Mouse (Mus musculus) lung, postnatal 14 days (tissue): ENCODE data around the gene Rhobtb1.

Source experiments
- DNase-seq: peaks from one replicate; pipeline ENCODE4 v3.0.0; 2021

Gene Rhobtb1

GRCm38 (mm10) chr10:69151045-69151444 is at the start of gene Rhobtb1:
Rhobtb1 (plus strand) TSS chr10:69151434.
- DNase-seq = no peak

DNA sequence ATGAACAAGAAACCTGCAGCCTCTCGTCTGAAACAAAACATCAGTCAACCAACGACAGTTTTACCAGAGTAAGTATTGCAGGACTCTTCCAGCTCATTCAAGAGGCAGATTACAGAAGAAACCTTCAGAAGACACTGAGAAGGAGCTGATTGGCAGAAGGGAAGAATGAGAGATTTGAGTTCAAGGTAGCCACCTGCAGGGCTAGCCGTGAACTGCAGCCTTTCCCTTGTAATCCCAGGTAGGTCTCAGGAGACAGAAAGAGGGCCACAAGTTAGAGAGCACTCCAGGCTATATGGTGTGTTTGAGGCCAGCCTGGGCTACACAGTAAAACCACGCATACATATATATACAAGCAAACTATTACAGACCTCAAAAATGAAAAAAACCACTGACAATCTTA is 49.2 kb upstream of the Rhobtb1 start:
- DNase-seq = peak; percentile 64

DNA sequence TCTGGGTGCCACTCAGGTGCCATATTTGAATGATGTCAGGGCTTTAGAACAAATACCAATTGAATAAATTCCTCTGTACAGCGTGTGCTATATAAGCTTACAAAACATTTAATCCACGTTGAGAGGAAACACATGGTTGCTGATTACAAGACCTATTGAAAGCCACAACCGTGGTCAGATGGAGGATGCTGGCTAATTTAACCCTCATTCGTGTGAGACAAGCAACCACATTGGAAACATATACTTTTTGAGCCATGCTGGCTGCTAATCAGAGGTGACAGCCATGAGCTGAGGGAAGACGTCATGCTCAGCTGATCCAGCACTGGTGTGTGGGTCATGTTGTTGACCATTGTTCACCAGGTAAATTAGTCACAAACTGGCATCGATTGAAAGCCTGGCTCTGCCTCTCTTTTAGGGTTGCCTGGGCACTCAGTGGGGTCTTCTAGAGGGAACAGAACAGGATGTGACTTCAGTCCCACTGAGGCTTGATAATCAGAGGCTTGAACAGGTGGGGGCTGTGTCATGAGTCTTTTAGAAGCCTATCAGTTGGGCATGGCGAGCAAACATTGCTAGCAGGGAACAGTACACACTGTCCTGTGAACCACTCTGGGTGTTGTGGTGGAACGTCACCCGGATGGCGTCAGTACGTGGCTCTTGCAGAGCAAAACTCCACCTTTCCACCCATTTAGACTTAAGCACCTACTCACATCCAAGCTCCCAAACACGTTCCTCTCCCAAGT is 46.9 kb upstream of the Rhobtb1 start:
- no peak for DNase-seq

- DNase-seq = no peak
These were observed 46.4 kb upstream of the Rhobtb1 start for GRCm38 (mm10) chr10:69104883-69105225.

- no peak for DNase-seq
These were observed 44.4 kb upstream of the Rhobtb1 start for GRCm38 (mm10) chr10:69106796-69107195.

DNA sequence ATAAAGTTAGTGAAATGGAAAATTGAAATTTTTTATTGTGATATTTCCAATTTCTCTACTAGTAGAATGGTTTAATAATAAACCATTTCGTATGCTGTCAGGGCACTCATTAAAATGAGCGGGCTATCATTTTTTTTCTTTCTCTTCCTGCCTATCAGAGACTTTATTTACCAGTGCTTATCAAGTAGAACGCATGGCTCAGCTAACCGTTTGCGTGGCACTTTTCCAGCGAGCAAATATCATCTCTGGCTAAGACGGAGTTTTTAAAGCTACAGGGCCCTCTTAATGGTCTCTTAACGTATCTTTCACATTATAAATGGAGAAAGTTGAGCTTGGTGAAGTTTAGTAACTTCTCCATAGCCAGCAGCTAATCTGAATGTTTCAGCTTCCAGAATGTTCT is 44.0 kb upstream of the Rhobtb1 start:
- peak; percentile 54 for DNase-seq

- no peak for DNase-seq
These were observed 36.9 kb upstream of the Rhobtb1 start for GRCm38 (mm10) chr10:69114384-69114783.

- no peak for DNase-seq
These were observed 33.2 kb upstream of the Rhobtb1 start for GRCm38 (mm10) chr10:69117996-69118395.

DNA sequence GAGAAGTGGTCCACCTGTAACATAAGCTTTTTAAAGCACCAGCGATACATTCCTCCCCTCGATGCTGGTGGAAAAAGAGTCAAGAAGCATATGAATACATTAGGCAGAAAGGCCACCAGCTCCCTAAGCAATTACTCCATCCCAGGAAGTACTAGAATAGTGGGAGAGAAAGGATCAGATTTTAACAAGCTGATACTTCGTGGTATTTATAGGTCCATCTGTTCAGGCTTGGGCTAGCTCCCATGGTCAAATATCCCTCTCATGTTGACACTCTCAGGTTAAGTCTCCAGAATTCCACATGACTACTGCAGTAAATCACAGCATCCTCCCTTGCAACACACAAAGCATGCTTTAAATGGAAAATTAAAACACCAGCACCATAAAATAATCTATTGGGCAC is 32.3 kb upstream of the Rhobtb1 start:
- no peak for DNase-seq

DNA sequence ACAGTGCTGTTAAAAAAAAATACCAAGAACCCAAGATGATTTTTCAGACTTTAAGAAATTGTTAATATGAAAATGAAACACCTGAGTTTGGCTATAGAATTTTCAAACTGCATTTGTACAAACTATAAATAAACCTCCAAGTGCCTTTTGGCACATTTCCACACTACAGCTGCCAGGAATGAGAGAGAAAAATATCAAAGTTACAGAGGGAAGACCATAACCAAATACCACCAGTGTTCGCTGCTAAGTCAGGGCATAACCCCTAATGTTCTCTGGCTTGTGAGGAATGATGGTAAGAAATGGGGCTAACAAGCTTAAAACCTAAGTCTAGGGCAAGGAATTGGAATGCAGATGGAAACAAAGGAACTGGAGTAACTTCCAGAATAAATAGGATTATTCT is 31.8 kb upstream of the Rhobtb1 start:
- no peak for DNase-seq

GRCm38 (mm10) chr10:69126546-69126945 is 24.7 kb upstream of the Rhobtb1 start:
- DNase-seq = no peak

- DNase-seq = no peak
These were observed 22.7 kb upstream of the Rhobtb1 start for GRCm38 (mm10) chr10:69128531-69128930.

- DNase-seq = no peak
These were observed 20.6 kb upstream of the Rhobtb1 start for GRCm38 (mm10) chr10:69130613-69131012.

DNA sequence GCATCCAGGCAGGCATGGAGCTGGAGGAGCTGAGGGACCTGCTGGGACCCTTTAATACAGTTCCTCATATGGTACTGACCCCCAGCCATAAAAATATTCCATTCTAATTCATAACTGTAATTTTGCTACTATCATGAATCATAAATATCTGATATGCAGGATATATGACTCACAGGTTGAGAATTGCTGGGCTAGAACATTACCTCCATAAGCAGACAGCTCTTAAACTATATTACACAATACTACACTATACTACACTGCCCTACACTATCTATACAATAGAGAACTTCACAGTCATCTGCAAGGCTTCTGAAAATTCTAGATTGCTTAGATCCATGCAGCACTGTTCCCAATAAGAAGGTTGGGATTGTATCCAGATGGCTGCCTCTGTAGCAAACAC is 16.9 kb upstream of the Rhobtb1 start:
- DNase-seq = no peak

DNA sequence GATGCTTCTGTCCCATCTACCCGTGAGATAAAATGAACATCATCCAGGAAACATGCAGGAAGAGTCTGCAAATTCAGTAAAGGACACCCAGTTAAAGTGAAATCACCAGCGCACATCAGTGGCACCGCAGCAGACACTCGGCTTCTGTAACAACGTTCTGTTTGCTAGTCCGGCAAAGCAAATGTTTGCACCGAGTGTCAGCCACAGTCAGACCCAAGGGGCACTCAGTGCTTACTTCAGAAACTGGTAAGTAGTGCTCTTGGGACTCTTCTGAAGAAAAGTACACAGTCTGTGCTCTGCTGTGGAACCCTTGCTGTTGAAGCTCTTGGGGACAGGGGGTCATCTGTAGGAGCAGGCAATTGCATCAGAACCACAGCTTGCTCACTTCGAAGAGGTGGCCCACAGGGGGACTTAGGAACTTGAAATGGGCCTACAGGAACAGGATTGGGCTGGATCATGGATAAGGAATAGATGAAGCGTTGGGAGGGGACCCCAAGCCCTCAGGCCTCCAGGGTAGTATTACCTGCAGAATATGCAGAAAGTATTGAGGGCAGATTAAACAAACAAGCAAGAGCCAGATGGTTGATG is 14.9 kb upstream of the Rhobtb1 start:
- peak; percentile 23 for DNase-seq

DNA sequence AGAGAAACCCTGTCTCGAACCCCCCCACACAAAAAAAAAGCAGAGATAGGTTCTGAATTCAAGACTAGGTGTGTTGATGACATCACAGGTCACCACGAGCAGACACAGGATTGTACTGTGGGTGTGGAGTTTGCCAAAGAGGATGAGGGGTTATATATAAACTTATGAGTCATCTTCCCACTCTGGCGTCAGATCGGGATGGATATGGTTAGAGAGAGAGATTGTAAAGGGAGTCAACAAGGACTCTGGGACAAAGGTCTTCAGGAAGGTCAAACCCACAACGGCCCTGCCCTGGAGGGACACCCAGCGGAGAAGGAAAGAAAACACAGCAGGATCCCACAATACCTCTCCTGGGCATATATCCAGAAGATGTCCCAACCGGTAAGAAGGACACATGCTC is 2.0 kb upstream of the Rhobtb1 start:
- no peak for DNase-seq

- no peak for DNase-seq
These were observed 1.7 kb downstream of the Rhobtb1 start for GRCm38 (mm10) chr10:69152971-69153370.

DNA sequence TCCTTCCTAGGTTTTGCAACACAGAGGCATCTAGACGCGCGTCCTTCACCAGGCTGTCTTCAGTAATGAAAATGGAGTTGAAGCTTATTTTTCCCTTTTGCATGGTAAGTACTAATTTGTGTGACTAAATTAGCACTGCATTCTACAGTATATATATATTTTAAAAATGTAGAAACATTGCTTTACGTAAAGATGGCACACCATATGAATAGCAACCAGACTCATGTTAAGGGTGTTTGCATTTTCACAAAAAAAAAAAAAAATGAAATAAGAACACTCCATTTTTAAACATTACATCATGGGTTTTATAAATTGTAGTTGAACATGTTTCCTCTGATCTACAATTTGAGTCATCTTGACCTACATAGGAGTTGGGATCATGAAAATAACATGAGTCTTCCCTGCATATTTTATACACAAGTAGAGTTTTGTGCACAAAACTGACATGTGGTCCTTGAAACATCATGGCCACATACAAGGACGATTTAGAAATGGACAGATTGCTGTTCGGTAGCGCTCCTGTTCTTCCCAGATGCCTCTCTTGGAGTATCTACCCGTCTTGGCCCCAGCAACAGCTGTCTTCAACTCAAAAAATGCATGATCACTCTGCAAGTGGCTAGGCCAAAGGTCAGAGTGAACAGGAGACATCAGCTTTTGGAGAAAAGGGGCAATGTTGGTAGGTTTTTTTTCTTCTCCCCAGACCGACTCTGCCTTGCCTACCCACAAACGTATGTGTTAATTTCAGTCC is 4.4 kb downstream of the Rhobtb1 start:
- DNase-seq = no peak

DNA sequence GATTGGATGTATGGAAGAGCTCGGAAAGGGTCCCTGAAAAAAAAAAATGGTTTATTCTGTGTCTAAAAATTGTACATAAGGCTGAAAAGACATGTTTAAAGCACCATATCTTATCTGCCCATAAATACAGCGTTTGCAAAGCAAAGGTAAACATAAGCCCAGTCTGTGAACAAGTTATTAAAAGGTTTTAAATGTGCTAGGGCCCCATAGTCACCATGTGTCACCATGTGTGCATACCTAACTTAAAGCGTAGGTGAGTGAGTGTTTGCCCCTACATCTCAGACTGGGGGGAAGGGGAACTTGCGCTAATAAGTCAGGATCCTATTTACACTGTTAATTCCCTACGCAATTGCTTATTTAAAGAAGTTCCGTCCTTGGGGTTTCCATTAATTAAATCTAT is 5.2 kb downstream of the Rhobtb1 start:
- DNase-seq = no peak

DNA sequence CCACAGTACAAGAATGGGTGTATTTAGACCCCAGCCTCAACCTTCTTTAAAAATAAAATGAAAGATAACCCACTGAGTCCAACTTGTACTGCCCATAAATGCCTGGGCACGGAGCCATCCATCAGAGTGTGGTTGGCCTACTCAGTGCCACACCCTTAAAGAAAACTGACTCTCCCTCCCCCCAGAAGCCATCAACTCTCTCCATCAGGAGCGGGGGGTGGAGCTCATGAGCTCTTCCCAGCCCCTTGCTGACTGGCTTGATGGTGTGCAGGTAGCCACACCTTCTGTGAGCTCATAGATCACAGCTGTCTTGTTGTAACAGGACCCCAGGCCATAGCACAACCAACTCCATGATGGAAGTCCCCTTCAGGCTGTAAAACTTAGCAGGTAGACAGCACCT is 6.2 kb downstream of the Rhobtb1 start:
- no peak for DNase-seq

- no peak for DNase-seq
These were observed 9.6 kb downstream of the Rhobtb1 start for GRCm38 (mm10) chr10:69160877-69161276.

DNA sequence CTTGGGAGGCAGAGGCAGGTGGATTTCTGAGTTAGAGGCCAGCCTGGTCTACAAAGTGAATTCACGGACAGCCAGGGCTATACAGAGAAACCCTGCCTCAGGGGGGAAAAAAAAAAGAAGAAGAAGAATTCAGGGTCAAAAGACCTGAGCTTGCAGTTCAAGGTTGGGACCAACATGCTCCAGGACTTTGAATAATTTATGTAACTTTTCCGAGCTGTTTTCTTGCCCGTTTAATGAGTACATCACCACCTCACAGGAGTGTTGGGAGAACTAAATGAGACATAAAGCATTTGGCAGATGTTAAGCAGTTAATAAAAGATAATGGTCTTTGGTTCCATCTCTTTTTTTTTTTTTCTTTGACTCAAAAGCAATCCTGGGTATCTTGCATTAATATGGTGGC is 10.3 kb downstream of the Rhobtb1 start:
- no peak for DNase-seq

DNA sequence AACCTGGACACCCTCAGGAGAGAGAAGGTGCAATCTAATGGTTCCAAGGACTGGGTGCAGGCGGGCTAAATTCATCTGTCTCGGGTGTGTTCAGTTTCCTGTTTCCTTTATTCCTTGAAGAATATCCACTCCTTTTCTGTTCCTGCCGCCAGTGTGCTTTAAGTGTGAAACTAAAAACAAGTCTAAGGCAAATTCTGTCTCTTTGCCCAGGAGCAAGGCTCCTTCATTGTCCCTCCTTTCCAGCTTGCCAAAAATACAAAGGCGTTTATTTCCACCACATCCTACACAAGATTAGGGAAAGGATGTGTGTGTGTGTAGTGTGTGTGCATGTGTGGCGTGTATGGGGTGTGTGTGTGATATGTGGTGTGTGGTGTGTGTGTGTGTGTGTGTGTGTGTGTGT is 11.3 kb downstream of the Rhobtb1 start:
- DNase-seq = no peak

- no peak for DNase-seq
These were observed 12.0 kb downstream of the Rhobtb1 start for GRCm38 (mm10) chr10:69163216-69163615.
